Mouse (Mus musculus): ENCODE measurements around the gene Itgb5.
A peak's percentile ranks its signal among the peaks of the same experiment; 100 is the strongest.

Itgb5 gene

GRCm38 (mm10) chr16:33829301-33829831 is at the start of gene Itgb5:
Gene Itgb5 (plus strand): TSS chr16:33829665.
- peak in 1 of 2 experiments; percentile 28 for DNase-seq (ENCODE audit: low spot score in 2 of 2)

GRCm38 (mm10) chr16:33781789-33782728 is 47.4 kb upstream of the Itgb5 start:
- no peak for DNase-seq (ENCODE audit: low spot score in 2 of 2)

GRCm38 (mm10) chr16:33782729-33783091 is 46.8 kb upstream of the Itgb5 start:
- DNase-seq (ENCODE audit: low spot score in 2 of 2), result no peak

GRCm38 (mm10) chr16:33784547-33784946 is 44.9 kb upstream of the Itgb5 start:
- no peak for DNase-seq (ENCODE audit: low spot score in 2 of 2)

- DNase-seq (ENCODE audit: low spot score in 2 of 2), result no peak
Measured at GRCm38 (mm10) chr16:33785092-33785704, 44.3 kb upstream of the Itgb5 start.

GRCm38 (mm10) chr16:33786657-33787390 is 42.6 kb upstream of the Itgb5 start:
- DNase-seq (ENCODE audit: low spot score in 2 of 2), result no peak

GRCm38 (mm10) chr16:33793846-33794791 is 35.3 kb upstream of the Itgb5 start, which contains the start of gene Muc13:
Gene Muc13 (plus strand): TSS chr16:33794037.
- DNase-seq (ENCODE audit: low spot score in 2 of 2), result no peak

GRCm38 (mm10) chr16:33795106-33795505 is 34.4 kb upstream of the Itgb5 start:
- no peak for DNase-seq (ENCODE audit: low spot score in 2 of 2)

- no peak for DNase-seq (ENCODE audit: low spot score in 2 of 2)
Measured at GRCm38 (mm10) chr16:33795887-33796286, 33.6 kb upstream of the Itgb5 start.

- DNase-seq (ENCODE audit: low spot score in 2 of 2), result no peak
Measured at GRCm38 (mm10) chr16:33796756-33797155, 32.7 kb upstream of the Itgb5 start.

- peak in 1 of 2 experiments; percentile 66 for DNase-seq (ENCODE audit: low spot score in 2 of 2)
Measured at GRCm38 (mm10) chr16:33797860-33798259, 31.6 kb upstream of the Itgb5 start.

GRCm38 (mm10) chr16:33810002-33810401 is 19.5 kb upstream of the Itgb5 start:
- DNase-seq (ENCODE audit: low spot score in 2 of 2), result no peak

- DNase-seq (ENCODE audit: low spot score in 2 of 2), result no peak
Measured at GRCm38 (mm10) chr16:33818413-33819165, 10.9 kb upstream of the Itgb5 start.

- peak; percentile 83 to 91 for DNase-seq (ENCODE audit: low spot score in 2 of 2)
Measured at GRCm38 (mm10) chr16:33820269-33821178, 8.9 kb upstream of the Itgb5 start.

GRCm38 (mm10) chr16:33824603-33825002 is 4.9 kb upstream of the Itgb5 start:
- DNase-seq (ENCODE audit: low spot score in 2 of 2), result no peak

- no peak for DNase-seq (ENCODE audit: low spot score in 2 of 2)
Measured at GRCm38 (mm10) chr16:33828496-33828895, 969 bp upstream of the Itgb5 start.

GRCm38 (mm10) chr16:33829842-33830511 is 512 bp downstream of the Itgb5 start:
- DNase-seq (ENCODE audit: low spot score in 2 of 2), result peak in 1 of 2 experiments; percentile 15

GRCm38 (mm10) chr16:33830512-33831105 is 1.1 kb downstream of the Itgb5 start:
- DNase-seq (ENCODE audit: low spot score in 2 of 2), result no peak

Data from cerebellum, postnatal 4 days (tissue).